ENCODE assay signal across 9 mouse cellular contexts in genomic region chr19:24634602-24635001, GRCm38 (mm10). TPM values are rescaled to one million over a fixed set of nuclear protein-coding genes. Genes with fewer than 3 reads are reported as not detected.
DNase-seq lines count a peak whose midpoint lies in the region; ATAC-seq and TF ChIP-seq lines count a peak whose summit lies in the region.
"Had no signal": no experiment of that assay in that cellular context is flagged by ENCODE, and none has a peak within 500 bp of the region (broad histone marks: within the 10 kb centered on the region; RNA-seq: fewer than 3 reads in every experiment).

No protein-coding gene starts in this region.

- TF ChIP-seq POLR2A in spleen, adult 2 months (IDR thresholded peaks at IDR 0.05; ENCODE audit: low read depth, low read length), result no peak

- no peak overlapping the region for H3K4me2 ChIP-seq in heart, embryonic 11.5 days

- 5% methylated on average over 7 of the region's 7 CpGs for WGBS in heart, embryonic 11.5 days (ENCODE audit: insufficient replicate concordance)
- 11% methylated on average over 7 of the region's 7 CpGs for WGBS in embryonic facial prominence, embryonic 10.5 days
- 8% methylated on average over 7 of the region's 7 CpGs for WGBS in heart, embryonic 10.5 days
- 3% methylated on average over 7 of the region's 7 CpGs for WGBS in spleen, adult 2 months

- TF ChIP-seq CTCF in spleen, adult 2 months (IDR thresholded peaks at IDR 0.05; ENCODE audit: extremely low read depth, insufficient read depth, insufficient read length, insufficient replicate concordance), result peak; percentile 89; the same call in 1 of the 2 replicates

- no peak overlapping the region for H3K9ac ChIP-seq in heart, embryonic 11.5 days (ENCODE audit: low read depth, low read length)

- no peaks in the 10 kb centered on the region for H3K36me3 ChIP-seq in heart, embryonic 11.5 days (ENCODE audit: control insufficient read depth, insufficient read depth, low read length)
- no peaks in the 10 kb centered on the region for H3K36me3 ChIP-seq in embryonic facial prominence, embryonic 10.5 days (replicated peaks)
- H3K36me3 ChIP-seq in heart, embryonic 10.5 days, result no peaks in the 10 kb centered on the region
- H3K36me3 ChIP-seq in spleen, adult 2 months (ENCODE audit: control insufficient read depth, insufficient read depth, low read length), result no peaks in the 10 kb centered on the region

- no peak overlapping the region for H3K27ac ChIP-seq in heart, embryonic 11.5 days (ENCODE audit: low read depth, low read length)
- no peak overlapping the region for H3K27ac ChIP-seq in embryonic facial prominence, embryonic 10.5 days (replicated peaks)
- no peak overlapping the region for H3K27ac ChIP-seq in heart, embryonic 10.5 days
- no peak overlapping the region for H3K27ac ChIP-seq in spleen, adult 2 months (ENCODE audit: insufficient read depth, low read length)

- H3K4me1 ChIP-seq in heart, embryonic 11.5 days (ENCODE audit: control insufficient read depth, insufficient read depth, low read length), result no peaks in the 10 kb centered on the region
- peaks cover 4% of the 10 kb centered on the region; the same call in 1 of the 2 replicates for H3K4me1 ChIP-seq in embryonic facial prominence, embryonic 10.5 days
- no peaks in the 10 kb centered on the region for H3K4me1 ChIP-seq in heart, embryonic 10.5 days
- no peaks in the 10 kb centered on the region; the same call in 1 of the 2 replicates for H3K4me1 ChIP-seq in spleen, adult 2 months (ENCODE audit: control insufficient read depth, insufficient read depth, insufficient read length)

- H3K27me3 ChIP-seq in heart, embryonic 11.5 days (ENCODE audit: control insufficient read depth, insufficient read depth, low read length), result no peaks in the 10 kb centered on the region
- H3K27me3 ChIP-seq in embryonic facial prominence, embryonic 10.5 days (replicated peaks; ENCODE audit: low read depth, poor library complexity, severe bottlenecking), result 0 out of 2 replicates have a peak, but pooled peaks cover 7% of the 10 kb centered on the region
- no peaks in the 10 kb centered on the region for H3K27me3 ChIP-seq in heart, embryonic 10.5 days (ENCODE audit: insufficient read depth, poor library complexity, severe bottlenecking)
- no peaks in the 10 kb centered on the region for H3K27me3 ChIP-seq in spleen, adult 2 months (ENCODE audit: control insufficient read depth, insufficient read depth, low read length)

- no peaks in the 10 kb centered on the region for H3K9me3 ChIP-seq in heart, embryonic 11.5 days (replicated peaks; ENCODE audit: control insufficient read depth, low read length)
- H3K9me3 ChIP-seq in embryonic facial prominence, embryonic 10.5 days, result no peaks in the 10 kb centered on the region
- H3K9me3 ChIP-seq in heart, embryonic 10.5 days, result no peaks in the 10 kb centered on the region

- peak; percentile 93 for DNase-seq in heart, adult 11 months
- peak; percentile 72 for DNase-seq in adrenal gland, postnatal 25 days
- DNase-seq in embryonic facial prominence, embryonic 10.5 days (ENCODE audit: low spot score), result peak; percentile 76
- DNase-seq in heart, embryonic 10.5 days (ENCODE audit: low spot score), result peak; percentile 85
- peak; percentile 66 to 71 for DNase-seq in layer of hippocampus, postnatal 36 days
- DNase-seq in mesoderm, embryonic 11.5 days (ENCODE audit: low read depth, low spot score), result peak; percentile 86
- DNase-seq in spleen, adult 2 months (ENCODE audit: low read depth in 1 of 2, low spot score in 2 of 2), result peak; percentile 65 to 71

- H3K4me3 ChIP-seq in heart, embryonic 11.5 days (ENCODE audit: low read depth, low read length), result no peak overlapping the region
- no peak overlapping the region for H3K4me3 ChIP-seq in embryonic facial prominence, embryonic 10.5 days
- no peak overlapping the region for H3K4me3 ChIP-seq in heart, embryonic 10.5 days
- H3K4me3 ChIP-seq in spleen, adult 2 months (ENCODE audit: extremely low read depth, insufficient read depth, insufficient read length), result no peak overlapping the region
- H3K4me3 ChIP-seq: myocyte had no signal

- no peak for ATAC-seq in heart, embryonic 11.5 days (replicated peaks; ENCODE audit: insufficient number of reproducible peaks, low FRiP score, low TSS enrichment)

RNA-seq across cellular contexts. Expression of gene Tmem252, which starts 39.2 kb away (rescaled TPM):
- polyA plus RNA-seq in heart, embryonic 11.5 days (2014; fragmentation: Nextera tagmentation; extraction: Ambion mirVana), result 4.6 and 6.0 TPM in 2 replicates
- 0.12 TPM in 1 of 2 replicates, not detected in the other for total RNA-seq in adrenal gland, postnatal 25 days (2021)
- polyA plus RNA-seq in embryonic facial prominence, embryonic 10.5 days (2016; fragmentation: Nextera tagmentation; extraction: Ambion mirVana), result 0.19 and 0.26 TPM in 2 replicates
- 2.7 and 3.1 TPM in 2 replicates for polyA plus RNA-seq in heart, embryonic 10.5 days (2016; fragmentation: Nextera tagmentation; extraction: Ambion mirVana)
- 1 to 10 TPM in 1 of 2 experiments, under 1 TPM in 1; 0.35 to 1.0 TPM for total RNA-seq in layer of hippocampus, postnatal 36 days (2021)
- polyA plus RNA-seq in spleen, adult 2 months (2012; rRNA removed), result 0.04 and 0.05 TPM in 2 replicates
